Mouse (Mus musculus) splenic B cell, adult 2 months (primary cell): ENCODE results near the gene Epgn.

Source experiments
- DNase-seq: peaks from one replicate; pipeline ENCODE4 v3.0.0-alpha.2; 2011; ENCODE audit warnings: low read depth, low spot score
- H3K27me3 ChIP-seq: 2 replicates; pipeline ENCODE4 v1.6.1; 2012; ENCODE audit warnings: mild to moderate bottlenecking, low read length, moderate library complexity, mixed read lengths; ENCODE audit not compliant: control insufficient read depth, poor library complexity, insufficient read depth, severe bottlenecking
- H3K36me3 ChIP-seq: 2 replicates; pipeline ENCODE4 v1.6.1; 2012; ENCODE audit warnings: mild to moderate bottlenecking, low read length, moderate library complexity, mixed read lengths; ENCODE audit not compliant: control insufficient read depth, poor library complexity, insufficient read depth, severe bottlenecking

Epgn gene

GRCm38 (mm10) chr5:91027164-91027563 lies at the start of gene Epgn:
Gene Epgn (plus strand): TSS chr5:91027464.
- no peaks in the 10 kb centered on the region for H3K36me3 ChIP-seq
- H3K27me3 ChIP-seq = no peaks in the 10 kb centered on the region
- DNase-seq = no peak

DNA sequence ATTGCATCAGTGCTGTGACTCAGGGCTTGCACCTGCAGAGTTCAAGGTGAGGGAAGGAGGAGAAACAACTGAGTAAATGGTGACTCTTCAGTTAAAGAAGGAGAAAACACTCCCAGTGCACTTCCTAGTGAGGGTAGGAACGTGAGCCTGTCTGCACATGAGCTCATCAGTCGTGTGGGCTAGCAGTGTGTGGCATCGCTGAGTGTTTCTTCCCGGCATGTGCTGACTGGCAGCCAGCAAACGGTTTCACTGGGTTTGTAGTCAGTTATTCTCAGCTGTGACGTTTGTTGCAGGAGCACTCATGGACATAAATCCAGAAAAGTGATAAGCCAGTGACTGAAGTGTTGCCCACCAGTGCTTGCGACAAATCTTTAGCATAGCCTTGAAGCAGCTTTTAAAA lies 47.0 kb upstream of the Epgn start:
- DNase-seq = no peak
- Histone ChIP-seq H3K27me3 (no peaks in the 10 kb centered on the region), H3K36me3 (no peaks in the 10 kb centered on the region)

- H3K27me3 ChIP-seq = no peaks in the 10 kb centered on the region
- DNase-seq = no peak
- H3K36me3 ChIP-seq = no peaks in the 10 kb centered on the region
These were observed 39.7 kb upstream of the Epgn start for GRCm38 (mm10) chr5:90987605-90988004.

DNA sequence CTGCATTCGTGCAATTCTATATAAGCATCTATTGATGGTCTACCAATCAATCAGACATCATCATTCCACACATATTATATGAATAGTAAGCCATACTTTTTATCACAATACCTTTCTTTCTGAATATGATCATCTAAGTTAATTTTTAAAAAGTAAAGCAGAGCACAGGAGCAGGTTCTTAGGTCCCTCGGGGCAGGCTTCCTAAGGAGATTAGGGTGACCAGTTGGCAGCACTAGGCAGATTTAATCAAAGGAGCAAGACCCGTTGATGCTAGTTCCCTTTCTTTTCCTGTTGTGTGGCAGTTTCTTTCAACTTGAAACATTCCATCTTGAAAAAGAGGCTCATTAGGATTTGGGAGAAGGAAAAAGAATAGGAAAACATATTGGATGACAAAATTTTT lies 39.1 kb upstream of the Epgn start:
- H3K36me3 ChIP-seq = no peaks in the 10 kb centered on the region
- H3K27me3 ChIP-seq = no peaks in the 10 kb centered on the region
- DNase-seq = no peak

- H3K36me3 ChIP-seq = no peaks in the 10 kb centered on the region
- no peak for DNase-seq
- no peaks in the 10 kb centered on the region for H3K27me3 ChIP-seq
These were observed 38.7 kb upstream of the Epgn start for GRCm38 (mm10) chr5:90988592-90988991.

DNA sequence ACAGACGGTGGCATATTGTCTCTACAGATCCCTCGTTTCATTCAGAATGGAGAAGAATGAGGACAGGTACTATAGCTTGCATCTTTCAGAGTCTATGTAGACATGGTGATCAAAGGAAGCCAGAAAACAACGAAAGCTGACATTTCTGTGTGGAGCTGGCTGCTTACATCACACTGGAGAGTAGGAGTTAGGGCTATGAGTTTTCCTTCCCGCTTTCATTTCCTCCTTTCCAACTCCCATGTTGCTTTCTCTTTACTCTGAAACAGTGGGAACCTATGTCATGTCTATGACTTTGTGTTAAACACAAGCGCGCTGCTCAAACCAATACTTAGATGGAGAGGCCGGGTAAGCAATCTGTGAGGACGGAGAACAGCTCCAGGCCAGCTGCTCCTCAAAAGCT lies 27.3 kb upstream of the Epgn start:
- Histone ChIP-seq H3K27me3 (no peaks in the 10 kb centered on the region), H3K36me3 (no peaks in the 10 kb centered on the region)
- no peak for DNase-seq

- DNase-seq = no peak
- Histone ChIP-seq H3K36me3 (no peaks in the 10 kb centered on the region), H3K27me3 (no peaks in the 10 kb centered on the region)
These were observed 12.0 kb upstream of the Epgn start for GRCm38 (mm10) chr5:91015216-91015615.

GRCm38 (mm10) chr5:91023114-91023513 lies 4.2 kb upstream of the Epgn start:
- DNase-seq = no peak
- H3K27me3 ChIP-seq = no peaks in the 10 kb centered on the region
- H3K36me3 ChIP-seq = no peaks in the 10 kb centered on the region

- no peak for DNase-seq
- no peaks in the 10 kb centered on the region for H3K27me3 ChIP-seq
- H3K36me3 ChIP-seq = no peaks in the 10 kb centered on the region
These were observed 576 bp downstream of the Epgn start for GRCm38 (mm10) chr5:91027840-91028239.

GRCm38 (mm10) chr5:91030629-91031028 lies 3.4 kb downstream of the Epgn start:
- no peak for DNase-seq
- Histone ChIP-seq H3K36me3 (no peaks in the 10 kb centered on the region), H3K27me3 (no peaks in the 10 kb centered on the region)

DNA sequence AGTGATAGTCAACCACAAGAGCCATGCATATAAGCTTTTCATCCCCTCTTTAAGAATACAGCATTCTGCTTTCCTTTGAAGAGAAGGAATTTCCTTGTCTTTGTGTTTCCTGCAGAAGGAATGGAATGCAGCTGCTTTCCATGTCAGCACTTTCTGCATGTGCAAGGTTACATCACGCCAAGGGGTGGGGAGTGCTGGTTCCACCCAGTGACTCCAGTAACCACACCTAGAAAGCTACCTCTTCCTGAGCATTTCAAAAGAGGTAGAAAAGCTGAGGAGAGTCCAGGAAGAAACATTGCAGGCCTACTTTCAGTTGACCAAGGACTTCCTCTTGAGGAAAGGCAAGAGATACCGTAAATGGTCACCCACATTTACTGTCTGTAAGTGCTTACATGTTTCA lies 8.1 kb downstream of the Epgn start:
- no peak for DNase-seq

GRCm38 (mm10) chr5:91036628-91037027 lies 9.4 kb downstream of the Epgn start:
- H3K27me3 ChIP-seq = no peaks in the 10 kb centered on the region
- DNase-seq = no peak
- no peaks in the 10 kb centered on the region for H3K36me3 ChIP-seq

More for the DNA sequence above, 8.1 kb downstream of the Epgn start:
- no peaks in the 10 kb centered on the region for H3K36me3 ChIP-seq
- H3K27me3 ChIP-seq = no peaks in the 10 kb centered on the region

- no peaks in the 10 kb centered on the region for H3K36me3 ChIP-seq
These were observed 10.5 kb downstream of the Epgn start for GRCm38 (mm10) chr5:91037756-91038155.

DNA sequence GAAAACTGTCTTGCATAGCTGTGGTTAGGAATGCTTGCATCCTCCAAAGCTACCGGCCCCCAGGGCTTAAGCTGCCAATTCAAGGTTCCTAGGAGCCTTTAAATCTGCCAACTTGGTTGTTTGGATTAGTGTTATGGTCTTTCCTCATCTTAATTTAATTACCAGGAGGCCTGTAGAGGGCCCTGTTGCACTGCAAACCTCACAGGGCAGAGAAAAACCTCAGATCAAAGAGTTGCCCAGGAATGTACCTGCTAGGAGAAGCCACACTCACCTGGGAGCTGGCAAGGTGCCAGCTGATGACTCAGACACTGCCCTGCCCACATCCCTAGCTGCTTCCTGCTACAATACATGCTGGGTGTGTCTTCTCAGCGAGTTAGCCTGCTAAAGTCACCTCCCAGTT lies 11.3 kb downstream of the Epgn start:
- H3K27me3 ChIP-seq = no peaks in the 10 kb centered on the region
- no peaks in the 10 kb centered on the region for H3K36me3 ChIP-seq
- no peak for DNase-seq

More at GRCm38 (mm10) chr5:91037756-91038155, 10.5 kb downstream of the Epgn start:
- no peak for DNase-seq
- no peaks in the 10 kb centered on the region for H3K27me3 ChIP-seq

DNA sequence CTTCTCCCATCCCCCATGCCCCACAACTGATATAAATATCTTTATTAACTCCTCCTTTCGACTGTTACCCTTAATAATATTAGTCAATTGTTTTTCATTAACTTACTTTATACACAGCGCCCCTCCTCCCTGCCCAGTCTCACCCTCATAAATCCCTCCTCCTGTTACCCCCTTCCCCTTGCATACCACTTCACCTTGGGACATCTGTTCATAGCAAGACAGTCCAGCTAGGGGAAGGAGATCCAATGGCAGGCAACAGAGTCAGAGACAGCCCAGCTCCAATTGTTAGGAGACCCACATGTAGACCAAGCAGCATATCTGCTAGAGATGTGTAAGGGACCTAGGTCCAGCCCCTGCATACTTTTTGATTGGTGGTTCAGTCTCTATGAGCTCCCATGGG lies 11.7 kb downstream of the Epgn start:
- DNase-seq = no peak

DNA sequence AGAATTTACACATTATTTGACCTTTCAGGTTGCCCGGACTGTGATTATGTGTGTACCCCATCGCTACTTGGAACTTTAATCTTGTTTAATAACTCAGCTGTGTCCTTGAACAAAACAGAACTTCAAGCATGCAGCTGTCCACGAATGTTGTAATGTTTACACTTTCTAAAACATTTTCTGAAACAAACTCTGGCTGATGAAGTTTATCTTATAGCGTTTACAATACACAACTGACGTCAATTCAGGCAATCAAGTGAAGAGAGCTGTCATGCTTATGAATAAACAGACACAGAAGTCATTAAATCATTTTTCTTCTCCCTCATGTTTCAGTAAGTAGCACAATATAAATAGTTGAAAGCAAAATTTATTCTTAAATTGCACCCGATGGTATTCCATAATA lies 20.7 kb downstream of the Epgn start:
- DNase-seq = no peak
- Histone ChIP-seq H3K36me3 (no peaks in the 10 kb centered on the region), H3K27me3 (no peaks in the 10 kb centered on the region)

More for the DNA sequence above, 11.7 kb downstream of the Epgn start:
- Histone ChIP-seq H3K36me3 (no peaks in the 10 kb centered on the region), H3K27me3 (no peaks in the 10 kb centered on the region)
